Mouse (Mus musculus) bone marrow macrophage, adult 2 months (primary cell): ENCODE data around the gene Fgfr2.

Experiments used
- CTCF ChIP-seq: IDR thresholded peaks from 2 replicates; pipeline ENCODE4 v1.5.1; 2012; ENCODE audit warnings: low read depth, mild to moderate bottlenecking, low read length, moderate library complexity
- POLR2A ChIP-seq: IDR thresholded peaks from 2 replicates; pipeline ENCODE4 v1.6.1; 2012; ENCODE audit warnings: mild to moderate bottlenecking, low read depth, low read length, borderline replicate concordance

GRCm38 (mm10) chr7:131556541-131557271, 1566.4 kb downstream of the Fgfr2 start:
- TF ChIP-seq POLR2A, result no peak
- no peak for TF ChIP-seq CTCF
